Mouse (Mus musculus) stomach, embryonic 15.5 days (tissue): ENCODE measurements around the gene Fbxw20. TPM values are rescaled to one million over a fixed set of nuclear protein-coding genes. Genes with fewer than 3 reads are reported as not detected.
"Not testable (repeated sequence)": the region's sequence is repeated elsewhere in the genome, so short reads cannot be mapped to it uniquely, and the experiment has no call there.

Experiments
- ATAC-seq: fragments of 200-750 bp; cut with Nextera tagmentation; 2 replicates; pipeline ENCODE4 v1.8.0; 2017; ENCODE audit warnings: low read depth, moderate number of reproducible peaks, moderate TSS enrichment; ENCODE audit not compliant: insufficient read depth, low FRiP score
- H3K27ac ChIP-seq: fragments of 300-500 bp; sonication (generic); 2 replicates; pipeline ENCODE4 v1.5.1; 2015; ENCODE audit warnings: mild to moderate bottlenecking, inconsistent platforms
- H3K27me3 ChIP-seq: fragments of 300-500 bp; sonication (generic); replicated peaks from 2 replicates; pipeline ENCODE4 v1.6.1; 2015; ENCODE audit warnings: inconsistent platforms
- H3K36me3 ChIP-seq: fragments of 300-500 bp; sonication (generic); 2 replicates; pipeline ENCODE4 v1.6.1; 2015; ENCODE audit warnings: inconsistent platforms
- H3K4me1 ChIP-seq: fragments of 300-500 bp; sonication (generic); 2 replicates; pipeline ENCODE4 v1.6.1; 2015; ENCODE audit warnings: inconsistent platforms
- H3K4me2 ChIP-seq: fragments of 300-500 bp; sonication (generic); 2 replicates; pipeline ENCODE4 v1.6.1; 2015; ENCODE audit warnings: mild to moderate bottlenecking, inconsistent platforms
- H3K4me3 ChIP-seq: fragments of 300-500 bp; sonication (generic); replicated peaks from 2 replicates; pipeline ENCODE4 v1.5.1; 2015; ENCODE audit warnings: inconsistent platforms
- H3K9ac ChIP-seq: fragments of 300-500 bp; sonication (generic); 2 replicates; pipeline ENCODE4 v1.6.1; 2015; ENCODE audit warnings: inconsistent platforms
- H3K9me3 ChIP-seq: fragments of 300-500 bp; sonication (generic); 2 replicates; pipeline ENCODE4 v1.6.1; 2016; ENCODE audit warnings: inconsistent platforms
- WGBS: fragments of 180-500 bp; shearing (Covaris S2); methylation state at CpG from one replicate; pipeline ENCODE4 v1.1.7; 2015; 5-methylcytosine and 5-hydroxymethylcytosine counted together
- polyA plus RNA-seq: library from polyadenylated mRNA; unstranded; fragments of >200 nt; fragmentation: Nextera tagmentation; extraction: Ambion mirVana; gene quantifications from 2 replicates; pipeline ENCODE4 v1.2.1, GENCODE M21; 2015

Gene Fbxw20
- polyA plus RNA-seq = not detected in 2 replicates

- no peak within 1 kb of the TSS for H3K4me2 ChIP-seq
- H3K27ac ChIP-seq = no peak within 1 kb of the TSS
- WGBS = 78% methylated on average over 1 of the region's 1 CpGs
- no peak within 1 kb of the TSS for H3K9ac ChIP-seq
- no peak within 1 kb of the TSS for H3K4me3 ChIP-seq
- H3K27me3 ChIP-seq = no peaks in the 10 kb centered on the region
- no peak for ATAC-seq
- H3K9me3 ChIP-seq = no peaks in the 10 kb centered on the region
- H3K36me3 ChIP-seq = no peaks in the 10 kb centered on the region
- no peaks in the 10 kb centered on the region for H3K4me1 ChIP-seq
These were observed at the start of gene Fbxw20 for GRCm38 (mm10) chr9:109234654-109235053. Gene Fbxw20 (minus strand): TSS chr9:109234754.

- Histone ChIP-seq H3K27ac (no peak overlapping the region), H3K4me1 (no peaks in the 10 kb centered on the region), H3K36me3 (no peaks in the 10 kb centered on the region), H3K9me3 (no peaks in the 10 kb centered on the region; the same call in 1 of the 2 replicates), H3K9ac (no peak overlapping the region), H3K27me3 (no peaks in the 10 kb centered on the region), H3K4me3 (no peak overlapping the region), H3K4me2 (no peak overlapping the region)
- ATAC-seq = no peak
- 68% methylated on average over 2 of the region's 2 CpGs for WGBS
These were observed 28.5 kb upstream of the Fbxw20 start for GRCm38 (mm10) chr9:109263041-109263440.

- no peak overlapping the region for H3K4me3 ChIP-seq
- no peak for ATAC-seq
- 65% methylated on average over 6 of the region's 6 CpGs for WGBS
- H3K36me3 ChIP-seq = no peaks in the 10 kb centered on the region
- no peaks in the 10 kb centered on the region for H3K27me3 ChIP-seq
- no peak overlapping the region for H3K27ac ChIP-seq
- H3K9ac ChIP-seq = no peak overlapping the region
- H3K4me1 ChIP-seq = no peaks in the 10 kb centered on the region
- no peaks in the 10 kb centered on the region for H3K9me3 ChIP-seq
- H3K4me2 ChIP-seq = no peak overlapping the region
These were observed 16.1 kb downstream of the Fbxw20 start for GRCm38 (mm10) chr9:109218449-109218848.

- H3K4me3 ChIP-seq, H3K27me3 ChIP-seq, H3K9me3 ChIP-seq, H3K4me1 ChIP-seq, H3K27ac ChIP-seq, H3K4me2 ChIP-seq, H3K36me3 ChIP-seq, H3K9ac ChIP-seq, ATAC-seq: not testable (repeated sequence)
- 64% methylated on average over 1 of the region's 1 CpGs for WGBS
These were observed 33.2 kb downstream of the Fbxw20 start for GRCm38 (mm10) chr9:109201347-109201746.

- no peak overlapping the region for H3K27ac ChIP-seq
- 92% methylated on average over 1 of the region's 1 CpGs for WGBS
- no peaks in the 10 kb centered on the region for H3K27me3 ChIP-seq
- H3K9ac ChIP-seq = no peak overlapping the region
- no peaks in the 10 kb centered on the region for H3K4me1 ChIP-seq
- H3K4me2 ChIP-seq = no peak overlapping the region
- no peaks in the 10 kb centered on the region for H3K36me3 ChIP-seq
- no peak for ATAC-seq
- no peak overlapping the region for H3K4me3 ChIP-seq
- H3K9me3 ChIP-seq = no peaks in the 10 kb centered on the region
These were observed 34.2 kb downstream of the Fbxw20 start for GRCm38 (mm10) chr9:109200349-109200748.

GRCm38 (mm10) chr9:109199353-109199752, 35.2 kb downstream of the Fbxw20 start:
- 49% methylated on average over 1 of the region's 1 CpGs for WGBS
- no peaks in the 10 kb centered on the region for H3K27me3 ChIP-seq

GRCm38 (mm10) chr9:109195875-109196274, 38.7 kb downstream of the Fbxw20 start, which contains the start of gene Fbxw13:
Gene Fbxw13 (minus strand): TSS chr9:109195975.
- not testable (repeated sequence) for H3K4me2 ChIP-seq, H3K4me1 ChIP-seq, H3K4me3 ChIP-seq, H3K27ac ChIP-seq, H3K9ac ChIP-seq, ATAC-seq, H3K9me3 ChIP-seq, H3K27me3 ChIP-seq, H3K36me3 ChIP-seq
- WGBS = 76% methylated on average over 3 of the region's 3 CpGs

More at GRCm38 (mm10) chr9:109199353-109199752, 35.2 kb downstream of the Fbxw20 start:
- Histone ChIP-seq H3K4me2 (no peak overlapping the region), H3K27ac (no peak overlapping the region), H3K9ac (no peak overlapping the region), H3K9me3 (no peaks in the 10 kb centered on the region), H3K36me3 (no peaks in the 10 kb centered on the region), H3K4me3 (no peak overlapping the region), H3K4me1 (no peaks in the 10 kb centered on the region)
- no peak for ATAC-seq

GRCm38 (mm10) chr9:109177208-109177607, 57.3 kb downstream of the Fbxw20 start:
- Histone ChIP-seq H3K4me1 (no peaks in the 10 kb centered on the region), H3K9ac (no peak overlapping the region), H3K36me3 (no peaks in the 10 kb centered on the region), H3K27ac (no peak overlapping the region), H3K9me3 (no peaks in the 10 kb centered on the region), H3K4me3 (no peak overlapping the region), H3K27me3 (no peaks in the 10 kb centered on the region), H3K4me2 (no peak overlapping the region)
- no peak for ATAC-seq
- 79% methylated on average over 1 of the region's 1 CpGs for WGBS

- Histone ChIP-seq H3K27ac (no peak overlapping the region), H3K27me3 (no peaks in the 10 kb centered on the region), H3K4me1 (no peaks in the 10 kb centered on the region), H3K4me3 (no peak overlapping the region), H3K4me2 (no peak overlapping the region), H3K9me3 (no peaks in the 10 kb centered on the region), H3K36me3 (no peaks in the 10 kb centered on the region), H3K9ac (no peak overlapping the region)
- ATAC-seq = no peak
- 79% methylated on average over 1 of the region's 1 CpGs for WGBS
These were observed 58.3 kb downstream of the Fbxw20 start for GRCm38 (mm10) chr9:109176301-109176700.

Other genes starting within 250 kb of the Fbxw20 start
- gene Ucn2, start 248.7 kb downstream of the Fbxw20 start, polyA plus RNA-seq = 0.12 and 0.19 TPM in 2 replicates
- 9.6 and 10.2 TPM in 2 replicates for gene Pfkfb4, start 243.0 kb downstream of the Fbxw20 start, polyA plus RNA-seq
- 104 and 107 TPM in 2 replicates for gene Shisa5, start 196.2 kb downstream of the Fbxw20 start, polyA plus RNA-seq
- 12.7 and 14.4 TPM in 2 replicates for gene Trex1, start 175.0 kb downstream of the Fbxw20 start, polyA plus RNA-seq
- gene Atrip, start 160.6 kb downstream of the Fbxw20 start, polyA plus RNA-seq = 24.7 and 26.1 TPM in 2 replicates
- 14.7 and 16.3 TPM in 2 replicates for gene Ccdc51, start 152.3 kb downstream of the Fbxw20 start, polyA plus RNA-seq
- gene Tma7, start 152.2 kb downstream of the Fbxw20 start, polyA plus RNA-seq = 586 and 587 TPM in 2 replicates
- gene Plxnb1, start 139.4 kb downstream of the Fbxw20 start, polyA plus RNA-seq = 12.8 and 13.3 TPM in 2 replicates
- not detected in 2 replicates for gene Fbxw21, start 72.7 kb downstream of the Fbxw20 start, polyA plus RNA-seq
- gene Fbxw13, start 38.8 kb downstream of the Fbxw20 start, polyA plus RNA-seq = 0.10 TPM in 1 of 2 replicates, not detected in the other
- gene Fbxw14, start 52.9 kb upstream of the Fbxw20 start, polyA plus RNA-seq = not detected in 2 replicates
- not detected in 2 replicates for gene Fbxw28, start 104.9 kb upstream of the Fbxw20 start, polyA plus RNA-seq
- gene Fbxw22, start 169.5 kb upstream of the Fbxw20 start, polyA plus RNA-seq = not detected in 2 replicates
- not detected in 2 replicates for gene Fbxw16, start 214.4 kb upstream of the Fbxw20 start, polyA plus RNA-seq